Mouse (Mus musculus) forebrain, embryonic 10.5 days (tissue): ENCODE measurements at regions not wholly inside any gene's neighbourhood (a gene's known extent, or its start where the extent isn't known, plus 50 kb on each side); places are given as distances from the start of the nearest gene placed in this dataset.

Source experiments
- DNase-seq: peaks from one replicate; pipeline ENCODE4 v3.0.0-alpha.2; 2017; ENCODE audit warnings: low spot score; ENCODE audit errors: extremely low spot score
- H3K27ac ChIP-seq: fragments of 300-500 bp; sonication (generic); 2 replicates; pipeline ENCODE4 v1.5.1; 2016; ENCODE audit warnings: mild to moderate bottlenecking
- H3K27me3 ChIP-seq: fragments of 300-500 bp; sonication (generic); 2 replicates; pipeline ENCODE4 v1.6.1; 2016; ENCODE audit warnings: mild to moderate bottlenecking; ENCODE audit not compliant: poor library complexity, severe bottlenecking
- H3K36me3 ChIP-seq: fragments of 300-500 bp; sonication (generic); replicated peaks from 2 replicates; pipeline ENCODE4 v1.6.1; 2016; ENCODE audit warnings: mild to moderate bottlenecking, moderate library complexity
- H3K4me1 ChIP-seq: fragments of 300-500 bp; sonication (generic); 2 replicates; pipeline ENCODE4 v1.6.1; 2016
- H3K4me3 ChIP-seq: fragments of 300-500 bp; sonication (generic); 2 replicates; pipeline ENCODE4 v1.5.1; 2016; ENCODE audit warnings: mild to moderate bottlenecking, moderate library complexity
- H3K9me3 ChIP-seq: fragments of 300-500 bp; sonication (generic); 2 replicates; pipeline ENCODE4 v1.6.1; 2016; ENCODE audit warnings: mild to moderate bottlenecking, moderate library complexity
- WGBS: fragments of 180-500 bp; shearing (Covaris S2); methylation state at CpG from one replicate; pipeline ENCODE4 v1.1.7; 2016; 5-methylcytosine and 5-hydroxymethylcytosine counted together

DNA sequence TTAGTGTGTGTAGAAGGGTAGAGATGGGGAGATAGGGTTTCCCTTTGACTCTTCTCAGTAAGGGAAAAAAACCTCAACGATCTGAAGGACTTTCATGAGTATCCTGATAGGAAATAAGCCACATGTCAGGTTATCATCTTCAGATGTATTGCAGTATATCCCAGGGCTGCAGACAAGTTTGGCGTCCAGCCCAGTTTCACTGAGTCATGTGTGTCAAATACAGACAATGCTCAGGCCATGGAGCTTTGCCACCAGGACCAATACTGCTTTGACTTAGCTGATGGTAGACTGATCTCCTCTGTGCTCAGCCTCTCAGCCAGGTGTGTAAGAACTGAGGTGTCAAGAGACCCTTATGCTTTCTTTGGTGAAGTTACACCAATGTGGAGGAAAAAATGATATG, 62.9 kb downstream of the Cst10 start:
- Histone ChIP-seq H3K9me3 (no peaks in the 10 kb centered on the region), H3K4me3 (no peak overlapping the region), H3K36me3 (no peaks in the 10 kb centered on the region), H3K27me3 (no peaks in the 10 kb centered on the region), H3K27ac (no peak overlapping the region), H3K4me1 (no peaks in the 10 kb centered on the region)
- whole genome bisulfite sequencing, result 91% methylated on average over 2 of the region's 2 CpGs
- DNase-seq, result no peak

DNA sequence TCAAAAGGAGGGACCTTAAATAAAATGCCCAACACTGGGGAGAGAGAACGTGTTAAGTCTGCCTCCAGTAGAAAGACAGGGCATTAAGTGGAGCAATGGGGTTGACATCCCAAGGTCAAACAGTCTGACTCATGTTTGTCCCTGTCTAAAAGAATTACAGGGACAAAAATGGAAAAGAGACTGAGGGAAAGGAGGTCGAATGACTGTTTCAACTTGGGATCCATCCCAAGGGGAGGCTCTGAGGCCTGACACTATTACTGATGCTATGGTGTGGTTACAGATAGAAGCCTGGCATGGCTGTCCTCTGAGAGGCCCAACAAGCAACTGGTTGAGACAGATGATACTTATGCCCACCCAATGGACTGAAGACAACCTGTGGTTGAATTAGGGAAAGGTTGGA, 67.6 kb downstream of the Cst10 start:
- Histone ChIP-seq H3K4me3 (no peak overlapping the region), H3K36me3 (no peaks in the 10 kb centered on the region), H3K27me3 (no peaks in the 10 kb centered on the region), H3K27ac (no peak overlapping the region), H3K9me3 (no peaks in the 10 kb centered on the region), H3K4me1 (no peaks in the 10 kb centered on the region)
- DNase-seq, result no peak
- 78% methylated on average over 2 of the region's 2 CpGs for WGBS

DNA sequence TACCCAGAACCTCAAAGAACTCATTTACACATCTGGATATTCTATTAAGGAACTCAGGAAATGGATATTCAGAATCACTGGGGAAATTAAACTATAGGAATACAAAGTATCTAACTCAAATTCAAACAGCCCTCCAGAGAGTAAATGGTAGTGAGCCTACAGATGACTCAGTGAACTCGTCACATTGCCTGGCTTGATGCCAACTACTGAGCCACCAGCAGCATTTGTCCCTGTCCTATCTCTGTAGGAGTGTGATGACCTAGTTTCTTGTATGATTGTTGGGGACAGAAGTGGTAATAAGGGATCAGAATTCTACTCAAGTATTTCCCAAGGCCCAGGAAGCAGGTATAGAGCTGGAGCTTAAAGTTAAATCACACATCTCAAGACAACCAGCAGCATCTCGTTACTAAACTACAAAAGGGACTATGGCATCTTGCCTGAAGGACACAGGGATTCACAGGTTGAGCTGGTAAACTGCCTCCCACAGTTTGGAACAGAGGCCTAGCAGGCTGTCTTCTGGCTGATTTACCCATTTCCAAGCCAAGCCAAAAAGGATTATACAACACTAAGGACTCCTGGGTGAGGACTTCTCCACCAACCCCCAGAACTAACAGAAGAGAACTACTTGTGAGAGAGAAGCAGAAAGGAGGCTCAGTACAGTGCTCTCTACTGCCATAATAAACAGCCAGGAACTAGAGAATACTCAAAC, 88.6 kb downstream of the Cst10 start:
- no peak overlapping the region for H3K27ac ChIP-seq
- H3K9me3 ChIP-seq, result no peaks in the 10 kb centered on the region
- 70% methylated on average over 2 of the region's 2 CpGs for WGBS
- H3K36me3 ChIP-seq, result no peaks in the 10 kb centered on the region
- no peaks in the 10 kb centered on the region for H3K4me1 ChIP-seq
- no peak overlapping the region for H3K4me3 ChIP-seq
- no peak for DNase-seq
- H3K27me3 ChIP-seq, result no peaks in the 10 kb centered on the region

DNA sequence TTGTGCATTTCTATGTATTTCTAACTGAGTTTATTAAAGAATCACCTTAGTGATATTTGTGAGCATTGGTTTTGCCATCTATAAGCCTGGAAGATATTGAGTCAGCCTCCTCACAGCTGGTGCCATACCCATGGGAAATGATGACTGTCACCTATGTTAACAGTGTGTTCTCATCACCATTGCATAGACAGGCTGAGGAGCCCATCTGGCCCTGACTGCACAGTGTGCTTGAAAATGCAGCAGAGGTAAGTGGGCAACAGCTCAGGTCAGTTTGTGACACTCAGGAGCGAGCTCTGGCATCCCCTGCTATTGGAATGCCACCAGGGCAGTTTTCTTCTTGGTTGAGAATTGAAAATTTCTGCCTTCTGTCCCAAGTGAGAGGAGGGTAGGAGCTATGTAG, 108.0 kb downstream of the Cst10 start:
- H3K36me3 ChIP-seq, result no peaks in the 10 kb centered on the region
- H3K9me3 ChIP-seq, result no peaks in the 10 kb centered on the region
- no peak overlapping the region for H3K27ac ChIP-seq
- no peaks in the 10 kb centered on the region for H3K4me1 ChIP-seq
- WGBS, result 87% methylated on average over 1 of the region's 1 CpGs
- no peak overlapping the region for H3K4me3 ChIP-seq
- no peaks in the 10 kb centered on the region for H3K27me3 ChIP-seq
- no peak for DNase-seq

DNA sequence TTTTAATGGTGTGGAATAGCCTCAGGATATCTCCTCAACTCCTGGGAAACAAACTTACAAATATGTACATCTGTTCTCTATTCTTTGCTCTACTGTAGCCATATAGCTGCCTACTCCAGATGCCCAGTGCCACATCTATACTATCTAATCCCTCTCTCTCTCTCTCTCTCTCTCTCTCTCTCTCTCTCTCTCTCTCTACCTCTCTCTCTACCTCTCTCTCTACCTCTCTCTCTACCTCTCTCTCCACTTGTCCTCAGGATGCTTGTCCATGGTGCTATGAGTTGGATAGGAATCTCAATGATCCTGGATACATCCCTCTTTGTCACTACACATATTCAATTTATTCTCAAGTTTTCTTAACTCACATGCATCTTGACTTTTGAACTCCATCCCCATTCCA, 119.6 kb downstream of the Cst10 start:
- no peak for DNase-seq
- Histone ChIP-seq H3K4me1 (no peaks in the 10 kb centered on the region), H3K9me3 (peaks cover 4% of the 10 kb centered on the region; the same call in 1 of the 2 replicates), H3K36me3 (no peaks in the 10 kb centered on the region), H3K27ac (no peak overlapping the region), H3K4me3 (no peak overlapping the region), H3K27me3 (no peaks in the 10 kb centered on the region)

DNA sequence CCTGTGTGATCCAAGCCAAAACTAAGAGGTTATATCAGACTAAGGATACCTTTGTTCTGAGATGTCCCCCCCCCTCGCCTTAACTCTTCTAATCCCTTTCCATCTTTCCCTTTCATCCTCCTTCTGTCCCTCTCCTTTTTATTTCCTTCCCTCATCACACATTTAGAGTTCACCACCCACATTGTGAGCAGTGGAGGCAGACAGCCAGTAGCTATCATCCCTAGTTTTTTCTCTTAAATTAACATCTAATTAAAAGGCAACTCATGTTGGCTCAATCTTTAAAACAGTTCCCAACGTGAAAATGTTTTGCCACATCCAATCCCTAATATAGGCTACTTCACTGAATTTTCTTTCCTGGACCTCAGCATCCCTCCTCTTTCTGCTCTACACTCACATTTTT, 138.0 kb downstream of the Cst10 start:
- no peaks in the 10 kb centered on the region for H3K9me3 ChIP-seq
- no peaks in the 10 kb centered on the region for H3K27me3 ChIP-seq
- 81% methylated on average over 2 of the region's 2 CpGs for WGBS
- H3K4me1 ChIP-seq, result no peaks in the 10 kb centered on the region
- no peak overlapping the region for H3K27ac ChIP-seq
- no peak overlapping the region for H3K4me3 ChIP-seq
- no peak for DNase-seq
- H3K36me3 ChIP-seq, result no peaks in the 10 kb centered on the region

DNA sequence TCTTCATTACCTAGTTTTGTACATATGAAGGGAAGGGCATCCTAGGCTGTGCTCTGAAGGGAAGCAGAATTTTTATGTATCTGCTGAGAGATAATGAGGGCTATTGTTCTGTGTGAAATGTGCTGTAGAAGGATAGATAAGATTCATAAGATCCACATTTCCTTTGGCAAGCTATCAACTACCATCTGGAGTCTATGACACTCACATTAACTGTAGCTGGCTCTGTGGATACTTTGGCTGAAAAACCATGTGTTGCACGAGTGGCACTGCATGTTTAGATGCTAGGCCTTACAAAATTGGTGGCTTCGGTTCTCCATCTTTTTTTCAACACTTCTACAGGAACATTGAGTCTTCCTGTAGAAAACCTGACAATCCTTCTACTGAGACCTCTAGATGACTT, 140.9 kb downstream of the Cst10 start:
- H3K4me1 ChIP-seq, result no peaks in the 10 kb centered on the region
- H3K9me3 ChIP-seq, result no peaks in the 10 kb centered on the region
- WGBS, result 87% methylated on average over 2 of the region's 2 CpGs
- no peaks in the 10 kb centered on the region for H3K36me3 ChIP-seq
- H3K27me3 ChIP-seq, result no peaks in the 10 kb centered on the region
- H3K27ac ChIP-seq, result no peak overlapping the region
- no peak for DNase-seq
- no peak overlapping the region for H3K4me3 ChIP-seq

DNA sequence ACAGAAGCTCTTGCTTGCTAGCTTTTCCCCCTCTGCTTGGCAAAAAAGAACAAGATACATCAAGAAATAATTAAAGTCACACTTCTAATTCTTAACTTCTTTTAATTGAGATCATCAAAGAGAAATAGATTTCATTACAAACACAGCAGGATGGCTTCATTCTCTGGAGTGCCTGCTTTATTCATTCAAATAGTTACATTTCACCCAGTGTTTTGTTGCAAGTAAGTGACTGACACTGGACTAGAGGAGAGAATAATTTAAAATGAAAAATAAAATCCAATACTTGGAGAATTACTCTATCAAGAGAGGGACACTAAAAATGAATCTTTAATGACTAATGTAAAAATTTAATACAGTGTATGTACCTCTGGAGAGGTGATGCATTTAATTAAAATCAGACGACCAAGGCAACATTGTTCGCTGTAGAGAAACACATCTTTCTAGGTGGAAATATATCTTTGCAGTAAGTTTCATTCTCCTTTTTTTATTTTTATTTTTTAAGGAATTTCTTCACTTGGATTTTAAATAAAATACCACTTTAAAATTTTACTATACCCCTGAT, 141.9 kb downstream of the Cst10 start:
- no peaks in the 10 kb centered on the region for H3K9me3 ChIP-seq
- no peak for DNase-seq
- 91% methylated on average over 2 of the region's 2 CpGs for WGBS
- H3K27ac ChIP-seq, result no peak overlapping the region
- H3K4me1 ChIP-seq, result no peaks in the 10 kb centered on the region
- no peaks in the 10 kb centered on the region for H3K27me3 ChIP-seq
- no peak overlapping the region for H3K4me3 ChIP-seq
- no peaks in the 10 kb centered on the region for H3K36me3 ChIP-seq

DNA sequence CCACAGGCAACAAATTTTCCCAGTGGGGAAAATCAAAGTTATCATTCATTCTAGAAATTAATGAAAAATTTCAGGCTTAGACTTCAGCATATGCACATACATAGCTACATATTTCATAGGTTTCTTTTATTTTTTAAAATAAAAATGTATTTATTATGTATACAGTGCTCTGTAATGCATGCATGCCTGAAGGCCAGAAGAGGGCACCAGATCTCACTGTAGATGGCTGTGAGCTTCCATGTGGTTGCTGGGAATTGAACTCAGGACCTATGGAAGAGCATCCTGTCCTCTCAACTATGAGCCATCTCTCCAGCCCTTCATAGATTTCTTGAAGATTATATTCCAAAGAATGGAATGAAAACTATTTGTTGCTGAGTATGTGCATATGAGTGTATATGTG, 150.4 kb downstream of the Cst10 start:
- Histone ChIP-seq H3K4me3 (no peak overlapping the region), H3K9me3 (no peaks in the 10 kb centered on the region), H3K27me3 (no peaks in the 10 kb centered on the region), H3K27ac (no peak overlapping the region), H3K36me3 (no peaks in the 10 kb centered on the region), H3K4me1 (no peaks in the 10 kb centered on the region)
- DNase-seq, result no peak

DNA sequence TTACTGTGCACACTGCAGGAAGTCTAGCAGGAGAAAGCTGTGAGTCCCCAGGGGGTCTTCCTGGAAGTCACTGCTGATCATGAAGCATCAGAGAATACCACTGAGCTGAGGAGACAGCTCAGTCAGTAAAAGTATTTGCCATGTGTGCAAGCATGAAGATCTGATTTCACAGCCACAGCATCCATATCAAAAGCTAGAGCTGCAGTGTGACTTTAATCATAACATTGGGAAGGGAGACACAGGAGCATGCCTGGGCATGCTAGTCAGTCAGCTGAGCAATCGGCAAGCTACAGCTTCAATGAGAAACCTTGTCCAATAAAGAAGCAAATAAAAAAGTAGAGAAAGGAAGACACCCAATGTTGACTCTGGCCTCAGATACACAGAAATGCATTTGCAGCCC, 168.9 kb downstream of the Cst10 start:
- DNase-seq, result no peak
- no peaks in the 10 kb centered on the region for H3K9me3 ChIP-seq

DNA sequence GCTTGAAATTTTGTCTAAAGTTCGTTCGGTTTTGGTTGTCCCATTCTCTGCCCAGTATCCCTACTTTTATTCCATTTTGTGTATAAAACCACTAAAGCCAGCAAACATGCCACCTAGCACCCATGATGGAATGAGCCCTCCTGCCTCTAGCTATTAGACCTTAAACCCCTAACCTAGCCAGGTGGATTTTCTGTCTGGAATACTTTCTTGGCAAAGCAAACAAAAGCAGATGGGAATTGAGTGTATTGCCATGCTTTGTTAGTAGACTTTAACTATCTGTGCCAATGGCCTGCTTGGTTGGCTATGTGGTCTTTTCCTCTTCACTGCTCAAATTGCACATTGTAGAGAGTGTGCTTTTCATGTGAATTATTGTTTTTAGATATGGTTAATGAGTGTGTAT, 197.7 kb downstream of the Cst10 start:
- Histone ChIP-seq H3K27me3 (no peaks in the 10 kb centered on the region), H3K36me3 (no peaks in the 10 kb centered on the region), H3K4me3 (no peak overlapping the region), H3K27ac (no peak overlapping the region), H3K9me3 (no peaks in the 10 kb centered on the region), H3K4me1 (no peaks in the 10 kb centered on the region)
- no peak for DNase-seq
- WGBS, result 88% methylated on average over 2 of the region's 2 CpGs

More for the DNA sequence above, 168.9 kb downstream of the Cst10 start:
- Histone ChIP-seq H3K4me1 (no peaks in the 10 kb centered on the region), H3K4me3 (no peak overlapping the region), H3K27ac (no peak overlapping the region), H3K36me3 (no peaks in the 10 kb centered on the region), H3K27me3 (no peaks in the 10 kb centered on the region)
- WGBS, result 91% methylated on average over 1 of the region's 1 CpGs

DNA sequence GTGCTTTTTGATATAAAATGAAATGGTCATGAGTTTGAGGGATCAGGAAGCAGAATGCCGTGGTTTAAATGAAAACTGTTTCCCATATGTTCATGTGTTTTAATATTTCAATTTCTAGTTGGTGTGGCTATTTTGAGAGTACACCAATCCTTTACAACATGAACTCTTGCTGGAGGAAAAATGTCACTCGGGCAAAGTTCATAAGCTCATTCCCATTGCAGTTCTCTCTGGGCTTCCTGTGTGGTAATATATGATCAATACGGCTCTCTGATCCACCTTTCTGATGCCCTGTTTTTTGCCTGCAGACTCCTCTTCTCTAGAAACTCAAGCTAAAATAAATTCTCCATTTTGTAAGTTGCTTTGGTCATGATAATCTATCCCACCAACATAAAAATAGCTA, 208.5 kb downstream of the Cst10 start:
- Histone ChIP-seq H3K9me3 (no peaks in the 10 kb centered on the region), H3K27me3 (no peaks in the 10 kb centered on the region), H3K4me3 (no peak overlapping the region), H3K4me1 (no peaks in the 10 kb centered on the region), H3K36me3 (no peaks in the 10 kb centered on the region), H3K27ac (no peak overlapping the region)
- 86% methylated on average over 3 of the region's 3 CpGs for WGBS
- DNase-seq, result no peak

DNA sequence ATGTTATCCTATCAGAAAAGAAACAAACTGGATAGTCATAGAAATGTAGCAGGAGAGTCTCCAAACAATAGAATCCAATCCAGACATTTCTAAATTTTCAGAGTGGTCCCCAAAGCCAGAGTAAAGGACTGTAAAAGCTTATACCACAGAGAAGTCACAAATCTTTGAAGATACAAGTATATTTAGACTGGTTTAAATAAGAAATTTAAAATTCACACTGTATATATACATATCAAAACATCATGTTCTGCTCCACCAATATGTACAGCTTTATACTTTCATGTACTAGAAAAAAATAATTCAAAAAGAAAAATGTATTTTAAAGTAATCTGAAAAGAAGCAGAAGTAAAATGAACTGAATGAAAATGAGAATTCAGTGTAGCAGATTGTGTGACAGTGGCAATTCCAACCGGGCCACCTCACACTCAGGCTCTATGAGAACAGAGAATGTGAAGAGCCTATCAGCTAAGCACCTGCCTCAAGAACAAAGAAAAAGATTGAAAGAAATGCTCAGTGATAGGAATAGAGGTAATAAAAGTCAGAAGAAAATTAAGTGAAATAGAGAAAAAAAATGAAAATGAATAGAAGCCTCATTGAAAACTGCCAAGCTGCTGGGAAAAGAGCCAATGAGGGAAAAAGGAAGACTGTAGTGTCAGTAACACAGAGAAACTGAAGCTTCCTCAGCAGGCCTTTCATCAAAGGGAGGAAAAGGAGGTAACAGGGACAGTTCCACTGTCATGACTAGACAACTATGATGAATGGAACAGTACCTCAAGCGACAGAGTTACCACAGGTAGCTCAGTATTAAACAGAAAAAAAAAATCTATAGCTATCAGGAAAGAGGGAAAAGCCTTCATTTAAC, 209.5 kb downstream of the Cst10 start:
- WGBS, result 85% methylated on average over 2 of the region's 2 CpGs
- H3K4me1 ChIP-seq, result no peaks in the 10 kb centered on the region
- no peak overlapping the region for H3K27ac ChIP-seq
- H3K36me3 ChIP-seq, result no peaks in the 10 kb centered on the region
- no peaks in the 10 kb centered on the region for H3K9me3 ChIP-seq
- H3K27me3 ChIP-seq, result no peaks in the 10 kb centered on the region
- no peak for DNase-seq
- no peak overlapping the region for H3K4me3 ChIP-seq
